Mouse (Mus musculus): ENCODE results near the gene Ppp1r27.
"Not testable (repeated sequence)": the region's sequence is repeated elsewhere in the genome, so short reads cannot be mapped to it uniquely, and the experiment has no call there.

Ppp1r27 gene

DNA sequence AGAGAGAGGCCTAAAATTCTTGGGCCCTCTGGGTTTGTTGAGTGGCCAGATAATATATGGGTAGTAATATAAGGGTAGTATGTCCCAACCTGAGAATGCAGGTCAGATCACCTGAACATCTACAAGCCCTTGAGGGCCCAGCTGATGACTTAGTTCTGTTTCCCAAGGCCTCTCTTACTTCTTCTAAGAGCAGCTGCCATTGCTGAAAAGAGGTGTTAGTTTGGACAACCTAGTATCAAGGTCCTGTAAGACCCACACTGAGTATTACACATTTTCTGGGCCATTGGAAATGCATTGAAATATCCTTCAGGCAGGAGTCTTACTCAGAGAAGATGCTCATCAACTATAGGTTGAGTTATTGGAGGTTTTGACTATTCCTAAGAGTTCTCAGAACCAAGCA is 25.0 kb upstream of the Ppp1r27 start:
- in situ Hi-C loops (cut with MboI, MseI), result no loop called here

DNA sequence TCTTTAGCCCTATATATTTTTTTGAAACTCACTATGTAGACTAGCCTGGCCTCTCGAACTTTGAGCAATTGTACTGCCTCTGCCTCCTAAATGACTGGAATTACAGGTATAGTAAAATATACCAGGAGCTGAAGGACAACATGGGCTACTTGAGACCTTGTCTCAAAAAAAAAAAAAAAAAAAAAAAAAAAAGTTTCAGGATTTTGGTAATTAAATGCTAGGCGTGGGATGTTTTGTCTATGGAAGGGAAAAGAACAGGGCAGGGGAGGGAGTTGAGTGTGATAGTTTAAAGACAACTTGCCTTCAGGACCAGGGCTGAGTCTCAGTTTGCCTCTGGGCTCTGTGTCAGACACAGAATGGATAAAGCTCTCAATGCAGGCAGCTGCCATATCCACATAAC is 24.1 kb upstream of the Ppp1r27 start:
- in situ Hi-C loops (cut with MboI, MseI), result no loop called here

GRCm38 (mm10) chr11:120574278-120574600 is 23.3 kb upstream of the Ppp1r27 start:
- in situ Hi-C loops (cut with MboI, MseI), result loop anchor here in 1 of 2 experiments (5.0 kb wide), 1 partner anchor 87 kb away; no protein-coding TSS in a partner anchor

- in situ Hi-C loops (cut with MboI, MseI), result loop anchor here in 1 of 2 experiments (5.0 kb wide), 1 partner anchor 86 kb away; no protein-coding TSS in a partner anchor
Observed at GRCm38 (mm10) chr11:120573585-120574277, 22.8 kb upstream of the Ppp1r27 start.

GRCm38 (mm10) chr11:120572752-120573584 is 22.0 kb upstream of the Ppp1r27 start, which contains the start of gene P4hb:
Gene P4hb, minus strand, starts transcription at chr11:120573253.
- in situ Hi-C loops (cut with MboI, MseI), result loop anchor here in 1 of 2 experiments (5.0 kb wide), 1 partner anchor 86 kb away; no protein-coding TSS in a partner anchor

DNA sequence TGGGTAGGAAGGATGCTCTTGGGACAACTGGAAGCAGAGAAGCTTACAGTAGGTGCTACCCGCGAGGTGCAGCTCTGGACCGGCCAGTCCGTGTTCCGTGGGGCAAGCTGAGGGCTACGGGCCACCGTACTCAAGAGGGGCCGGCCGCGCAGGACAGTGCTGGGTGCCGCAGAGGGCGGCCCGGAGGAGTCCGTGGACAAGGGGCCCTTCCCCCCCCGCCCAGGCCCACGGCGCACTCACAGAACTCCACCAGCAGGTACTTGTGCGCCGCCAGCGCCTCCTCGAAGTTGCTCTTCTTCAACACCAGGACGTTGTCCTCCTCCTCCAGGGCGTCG is 21.5 kb upstream of the Ppp1r27 start:
- in situ Hi-C loops (cut with MboI, MseI), result loop anchor here in 1 of 2 experiments (5.0 kb wide), 1 partner anchor 85 kb away; no protein-coding TSS in a partner anchor

GRCm38 (mm10) chr11:120571754-120572416 is 21.0 kb upstream of the Ppp1r27 start:
- in situ Hi-C loops (cut with MboI, MseI), result loop anchor here in 1 of 2 experiments (5.0 kb wide), 1 partner anchor 85 kb away; no protein-coding TSS in a partner anchor

GRCm38 (mm10) chr11:120571122-120571521 is 20.2 kb upstream of the Ppp1r27 start:
- in situ Hi-C loops (cut with MboI, MseI), result loop anchor here in 1 of 2 experiments (5.0 kb wide), 1 partner anchor 84 kb away; no protein-coding TSS in a partner anchor

DNA sequence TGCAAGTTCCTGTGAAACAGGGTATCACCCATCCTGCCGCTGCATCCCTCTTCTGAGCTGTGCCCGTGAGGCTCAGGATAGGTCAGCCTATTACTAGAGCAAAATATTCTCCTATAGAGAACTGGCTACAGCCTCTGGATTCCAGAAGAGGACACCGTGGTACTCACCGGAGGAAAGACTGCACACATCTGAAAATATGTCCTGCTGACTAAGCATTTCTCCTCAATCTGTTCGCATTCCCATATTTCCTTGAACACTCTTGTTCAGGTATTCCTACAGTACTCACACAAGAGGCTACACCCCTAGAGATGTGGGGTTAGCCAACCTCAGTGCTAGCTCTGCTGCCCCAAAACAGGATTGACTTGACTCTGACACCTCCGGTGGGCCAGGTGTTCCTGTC is 17.4 kb upstream of the Ppp1r27 start:
- in situ Hi-C loops (cut with MboI, MseI), result no loop called here

GRCm38 (mm10) chr11:120565114-120565513 is 14.2 kb upstream of the Ppp1r27 start:
- in situ Hi-C loops (cut with MboI, MseI), result no loop called here

GRCm38 (mm10) chr11:120562949-120563348 is 12.0 kb upstream of the Ppp1r27 start:
- in situ Hi-C loops (cut with MboI, MseI), result no loop called here

DNA sequence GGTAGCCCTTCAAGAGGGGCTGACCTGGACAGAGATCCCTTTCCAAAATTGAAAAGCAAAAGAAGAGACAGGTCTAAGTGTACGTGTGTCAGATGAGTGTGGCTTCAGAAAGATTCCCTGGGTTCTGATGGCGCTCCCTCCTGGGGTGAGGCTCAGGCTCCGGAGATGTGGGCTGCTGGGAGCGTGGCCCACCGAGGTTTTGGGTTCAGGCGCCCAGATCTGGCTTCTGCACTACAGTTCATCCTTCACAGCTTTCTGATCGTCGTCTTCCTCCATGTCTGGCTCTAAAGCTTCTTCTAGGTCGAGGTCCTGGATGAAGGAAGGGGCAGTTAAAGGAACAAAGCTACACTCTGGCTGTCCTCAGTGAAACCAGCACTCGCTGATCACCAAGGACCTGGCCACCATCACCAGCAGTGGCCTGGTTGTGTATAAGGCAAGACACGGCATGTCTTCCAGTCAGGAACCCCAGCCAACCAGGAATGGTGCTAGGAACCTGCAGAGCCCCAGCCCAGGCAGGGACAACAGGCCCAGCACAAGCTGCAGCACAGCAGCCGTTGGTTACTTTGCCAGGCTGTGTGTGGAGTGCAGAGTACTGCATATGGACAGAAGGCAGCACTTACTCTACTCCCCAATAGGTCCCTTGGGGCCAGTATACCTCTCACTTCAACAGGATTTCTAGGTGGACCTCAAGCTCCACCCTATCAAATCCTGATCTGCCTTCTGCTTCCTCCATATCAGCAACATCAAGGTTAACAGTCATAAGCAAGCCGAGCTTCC is 10.2 kb upstream of the Ppp1r27 start:
- in situ Hi-C loops (cut with MboI, MseI), result no loop called here

- in situ Hi-C loops (cut with MboI, MseI), result not testable (repeated sequence)
Observed at GRCm38 (mm10) chr11:120558843-120559242, 7.9 kb upstream of the Ppp1r27 start.

DNA sequence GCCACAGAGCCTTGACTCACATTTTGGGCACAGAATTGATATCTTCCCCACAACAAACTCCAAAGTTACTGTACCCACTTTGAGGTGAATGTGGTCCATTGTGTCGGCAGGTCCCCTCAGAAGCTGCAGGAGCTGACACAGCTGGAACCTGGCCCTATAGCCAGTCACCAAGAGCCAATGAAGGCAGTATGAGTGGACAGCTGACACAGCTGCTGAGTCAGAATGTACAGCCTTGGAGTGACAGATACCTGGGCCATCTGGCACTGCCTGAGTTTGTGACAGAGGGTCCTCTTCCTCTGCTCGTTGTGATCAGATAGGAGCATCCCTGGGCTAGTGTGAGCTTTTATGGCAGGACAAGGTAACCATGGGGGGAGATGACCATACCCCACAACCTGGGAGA is 4.3 kb upstream of the Ppp1r27 start:
- in situ Hi-C loops (cut with MboI, MseI), result no loop called here

DNA sequence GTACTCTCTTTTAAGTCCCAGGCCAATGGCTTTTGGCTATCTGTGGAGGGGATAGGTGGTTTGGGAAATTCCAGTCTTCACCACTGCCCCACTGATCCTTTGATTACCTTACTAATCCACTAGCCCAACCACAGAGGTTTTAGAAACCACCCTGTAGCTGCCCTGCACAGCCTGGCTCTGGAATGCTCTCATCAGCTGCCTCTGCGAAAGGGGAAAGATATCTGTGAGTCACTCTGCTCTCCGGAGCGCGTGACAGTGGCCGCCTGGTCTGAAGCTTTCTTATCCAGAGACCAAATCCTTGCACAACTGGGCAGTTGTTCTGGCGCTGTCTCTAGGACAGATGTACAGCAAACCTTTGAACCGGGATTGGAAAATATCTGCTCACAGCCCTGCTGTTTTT is 3.9 kb upstream of the Ppp1r27 start:
- in situ Hi-C loops (cut with MboI, MseI), result no loop called here

DNA sequence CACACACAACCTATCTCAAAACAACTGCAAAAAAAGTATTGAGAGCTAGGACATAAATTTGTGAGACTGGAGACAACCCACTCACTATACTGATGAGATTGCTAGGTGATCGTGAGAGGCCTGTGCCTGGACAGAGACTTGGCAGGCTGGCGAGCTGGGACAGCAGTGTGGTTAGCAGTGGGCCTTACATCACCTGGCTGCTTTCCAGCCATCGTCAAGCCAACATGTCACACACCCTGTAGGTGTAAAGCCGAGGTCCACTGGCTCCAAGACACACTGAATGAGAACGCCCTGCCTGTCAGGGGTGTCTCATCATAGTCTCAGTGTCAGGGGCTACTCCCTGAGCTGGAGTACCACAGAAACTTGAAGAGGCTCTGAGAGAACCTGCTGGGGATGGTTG is 1.8 kb upstream of the Ppp1r27 start:
- in situ Hi-C loops (cut with MboI, MseI), result no loop called here

DNA sequence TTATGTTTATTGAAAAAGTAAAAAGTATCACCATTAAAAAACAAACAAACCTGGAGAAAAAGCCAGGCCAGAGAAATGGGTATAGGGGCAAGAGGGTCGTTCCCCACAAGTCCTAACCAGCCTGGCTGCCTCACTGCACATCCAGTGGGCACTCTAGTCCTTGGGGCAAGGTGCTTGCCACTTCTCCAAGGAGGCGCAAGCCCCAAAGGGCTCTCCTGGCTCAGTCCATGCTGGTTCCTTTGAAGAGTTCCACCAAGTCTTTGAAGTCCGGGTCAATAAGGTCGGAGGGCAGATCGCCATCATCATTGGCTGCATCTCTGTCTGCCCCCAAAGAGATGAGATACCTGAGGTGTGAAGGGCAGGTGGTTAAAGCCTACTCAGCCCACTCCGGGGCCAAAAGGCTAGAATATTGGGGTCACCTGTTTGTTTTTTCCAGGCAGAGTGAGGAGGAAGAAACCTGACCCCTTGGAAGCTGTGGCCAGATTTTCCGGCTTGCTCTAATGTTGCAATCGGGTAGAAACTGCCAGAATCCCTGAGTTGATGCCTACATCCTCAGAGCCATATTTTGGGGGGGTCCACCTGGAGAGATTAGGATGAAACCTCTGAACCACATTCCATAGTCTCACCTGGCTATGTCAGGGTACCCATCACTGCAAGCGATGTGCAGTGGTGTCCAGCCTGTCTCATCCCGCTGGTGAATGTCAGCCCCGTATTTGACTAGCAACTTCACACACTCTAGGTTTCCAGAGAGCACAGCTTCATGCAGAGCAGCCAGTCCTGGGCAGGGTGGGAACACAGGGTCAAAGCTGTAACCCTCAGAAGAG is 734 bp downstream of the Ppp1r27 start:
- in situ Hi-C loops (cut with MboI, MseI), result no loop called here

DNA sequence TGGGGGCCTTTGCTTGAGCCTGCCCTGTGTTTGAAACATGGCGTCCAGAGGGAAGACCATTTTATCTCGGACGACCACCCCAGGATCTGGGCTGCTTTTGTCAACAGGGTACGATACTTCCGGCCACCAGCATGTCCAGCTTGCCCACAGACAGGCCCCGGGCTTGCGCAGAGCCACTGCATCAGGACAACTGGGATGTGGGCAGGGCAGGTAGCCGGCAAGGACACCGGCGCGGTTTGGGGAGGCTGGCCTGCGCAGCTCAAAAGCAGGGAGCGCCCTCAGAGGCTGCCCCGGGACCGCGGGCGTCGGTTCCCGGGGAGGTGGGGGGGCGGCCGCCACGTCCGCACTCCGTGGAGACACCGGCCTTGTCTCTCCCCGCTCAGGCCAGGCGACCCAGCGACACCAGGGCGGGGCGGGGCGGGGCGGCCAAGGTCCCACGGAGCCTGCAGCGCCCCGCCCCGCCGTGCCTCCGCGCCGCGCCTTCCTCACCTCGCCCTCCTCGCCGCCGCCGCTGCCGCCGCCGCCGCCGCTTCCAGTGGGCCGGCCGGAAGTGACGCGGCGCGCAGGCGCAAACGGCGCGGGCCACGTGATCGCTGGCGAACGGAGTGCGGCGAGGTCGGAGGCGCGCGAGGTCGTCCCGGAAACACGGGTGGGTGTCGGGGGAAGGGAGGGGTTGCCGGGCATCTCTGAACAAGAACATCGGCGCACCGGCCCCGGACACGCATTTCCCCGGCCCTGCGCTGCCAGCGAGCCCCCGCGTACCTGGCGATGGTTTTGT is 1.6 kb downstream of the Ppp1r27 start, which contains the start of gene Mcrip1:
TSS of gene Mcrip1 (minus strand) at position 560 of the 778 bp plus-strand sequence.
- in situ Hi-C loops (cut with MboI, MseI), result no loop called here

DNA sequence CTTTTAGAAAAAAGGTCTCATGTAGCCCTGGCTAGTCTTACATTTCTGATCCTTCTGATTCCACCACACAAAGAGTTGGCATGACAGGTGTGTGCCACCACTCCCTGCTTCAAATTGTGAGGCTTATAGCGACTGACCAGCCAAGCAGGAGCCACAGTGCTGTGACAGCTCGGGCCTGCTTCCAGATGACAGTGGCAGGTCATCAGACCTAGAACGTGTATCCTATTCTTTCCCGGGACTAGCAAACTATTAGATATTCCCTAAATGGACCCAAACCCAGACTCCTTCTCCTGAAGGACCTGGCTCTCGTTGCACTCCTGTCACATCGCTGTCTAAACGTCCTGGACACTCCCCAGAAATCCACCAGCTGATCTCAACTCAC is 2.2 kb downstream of the Ppp1r27 start:
- in situ Hi-C loops (cut with MboI, MseI), result no loop called here

- in situ Hi-C loops (cut with MboI, MseI), result no loop called here
Observed at GRCm38 (mm10) chr11:120548214-120548613, 2.7 kb downstream of the Ppp1r27 start.
